Mouse (Mus musculus): ENCODE data around the gene Myo5a. TPM values are rescaled to one million over a fixed set of nuclear protein-coding genes. Genes with fewer than 3 reads are reported as not detected.

Myo5a gene
- polyA plus RNA-seq, 1 experiment from 2014 or later, result 1.4 TPM

- Histone ChIP-seq H3K36me3 (no peaks in the 10 kb centered on the region), H3K9me3 (replicated peaks) (no peaks in the 10 kb centered on the region), H3K9ac (no peak overlapping the region), H3K4me3 (replicated peaks) (peak overlapping the region; percentile 70), H3K27me3 (peaks cover 38% of the 10 kb centered on the region), H3K4me2 (peak overlapping the region; percentile 95), H3K4me1 (replicated peaks) (peaks cover 20% of the 10 kb centered on the region), H3K27ac (no peak overlapping the region)
- ATAC-seq (ENCODE audit: low read depth), result no peak
- no peak for DNase-seq
- 52% methylated on average over 3 of the region's 3 CpGs for WGBS (ENCODE audit: insufficient replicate concordance)
Measured at GRCm38 (mm10) chr9:75072361-75072760, 1.5 kb downstream of the Myo5a start.

- DNase-seq (no peak), ATAC-seq (ENCODE audit: low read depth) (no peak)
- peaks cover 13% of the 10 kb centered on the region for H3K27me3 ChIP-seq
- H3K4me3 ChIP-seq (replicated peaks), result no peak overlapping the region
- H3K4me1 ChIP-seq (replicated peaks), result 0 out of 2 replicates have a peak, but pooled peaks cover under 1% of the 10 kb centered on the region
- H3K4me2 ChIP-seq, result no peak overlapping the region
- H3K9me3 ChIP-seq (replicated peaks), result no peaks in the 10 kb centered on the region
- no peak overlapping the region for H3K9ac ChIP-seq
- no peaks in the 10 kb centered on the region for H3K36me3 ChIP-seq
- no peak overlapping the region for H3K27ac ChIP-seq
Measured at GRCm38 (mm10) chr9:75077191-75077590, 6.4 kb downstream of the Myo5a start.

GRCm38 (mm10) chr9:75085242-75085824 is 14.5 kb downstream of the Myo5a start:
- ATAC-seq (ENCODE audit: low read depth), result no peak
- Histone ChIP-seq H3K9ac (no peak overlapping the region), H3K4me3 (replicated peaks) (no peak overlapping the region), H3K4me2 (no peak overlapping the region), H3K36me3 (no peaks in the 10 kb centered on the region), H3K4me1 (replicated peaks) (no peaks in the 10 kb centered on the region), H3K9me3 (replicated peaks) (no peaks in the 10 kb centered on the region), H3K27ac (no peak overlapping the region), H3K27me3 (no peaks in the 10 kb centered on the region)
- no peak for DNase-seq
- 64% methylated on average over 5 of the region's 5 CpGs for WGBS (ENCODE audit: insufficient replicate concordance)

GRCm38 (mm10) chr9:75087823-75088222 is 17.0 kb downstream of the Myo5a start:
- Histone ChIP-seq H3K9ac (no peak overlapping the region), H3K4me1 (replicated peaks) (no peaks in the 10 kb centered on the region), H3K27ac (no peak overlapping the region), H3K4me3 (replicated peaks) (no peak overlapping the region), H3K9me3 (replicated peaks) (no peaks in the 10 kb centered on the region), H3K36me3 (no peaks in the 10 kb centered on the region), H3K4me2 (no peak overlapping the region), H3K27me3 (no peaks in the 10 kb centered on the region)
- ATAC-seq (ENCODE audit: low read depth), result no peak
- DNase-seq, result no peak
- WGBS (ENCODE audit: insufficient replicate concordance), result 72% methylated on average over 2 of the region's 2 CpGs

GRCm38 (mm10) chr9:75089285-75089684 is 18.5 kb downstream of the Myo5a start:
- Histone ChIP-seq H3K27me3 (no peaks in the 10 kb centered on the region), H3K4me3 (replicated peaks) (no peak overlapping the region), H3K4me1 (replicated peaks) (no peaks in the 10 kb centered on the region), H3K27ac (no peak overlapping the region), H3K9me3 (replicated peaks) (no peaks in the 10 kb centered on the region), H3K9ac (no peak overlapping the region), H3K4me2 (no peak overlapping the region), H3K36me3 (no peaks in the 10 kb centered on the region)
- DNase-seq (no peak), ATAC-seq (ENCODE audit: low read depth) (no peak)
- 46% methylated on average over 3 of the region's 3 CpGs for WGBS (ENCODE audit: insufficient replicate concordance)

- H3K27me3 ChIP-seq, result no peaks in the 10 kb centered on the region
- 45% methylated on average over 1 of the region's 1 CpGs for WGBS (ENCODE audit: insufficient replicate concordance)
- H3K27ac ChIP-seq, result no peak overlapping the region
- H3K4me3 ChIP-seq (replicated peaks), result no peak overlapping the region
- H3K9me3 ChIP-seq (replicated peaks), result no peaks in the 10 kb centered on the region
- no peak overlapping the region for H3K4me2 ChIP-seq
- DNase-seq, result no peak
- ATAC-seq (ENCODE audit: low read depth), result no peak
- H3K36me3 ChIP-seq, result no peaks in the 10 kb centered on the region
- H3K4me1 ChIP-seq (replicated peaks), result no peaks in the 10 kb centered on the region
- H3K9ac ChIP-seq, result no peak overlapping the region
Measured at GRCm38 (mm10) chr9:75092134-75092533, 21.3 kb downstream of the Myo5a start.

GRCm38 (mm10) chr9:75094762-75095161 is 23.9 kb downstream of the Myo5a start:
- 28% methylated on average over 3 of the region's 3 CpGs for WGBS (ENCODE audit: insufficient replicate concordance)
- DNase-seq, result no peak
- no peaks in the 10 kb centered on the region for H3K36me3 ChIP-seq

GRCm38 (mm10) chr9:75098937-75099336 is 28.1 kb downstream of the Myo5a start:
- WGBS (ENCODE audit: insufficient replicate concordance), result 80% methylated on average over 9 of the region's 9 CpGs
- no peaks in the 10 kb centered on the region for H3K36me3 ChIP-seq
- ATAC-seq (ENCODE audit: low read depth), result no peak

More at GRCm38 (mm10) chr9:75094762-75095161, 23.9 kb downstream of the Myo5a start:
- Histone ChIP-seq H3K9me3 (replicated peaks) (no peaks in the 10 kb centered on the region), H3K27ac (no peak overlapping the region), H3K27me3 (no peaks in the 10 kb centered on the region), H3K9ac (no peak overlapping the region), H3K4me3 (replicated peaks) (no peak overlapping the region), H3K4me1 (replicated peaks) (no peaks in the 10 kb centered on the region), H3K4me2 (no peak overlapping the region)
- no peak for ATAC-seq (ENCODE audit: low read depth)

GRCm38 (mm10) chr9:75100157-75100781 is 29.5 kb downstream of the Myo5a start:
- H3K4me3 ChIP-seq (replicated peaks), result no peak overlapping the region
- H3K4me2 ChIP-seq, result no peak overlapping the region
- DNase-seq, result no peak
- no peak for ATAC-seq (ENCODE audit: low read depth)
- 84% methylated on average over 8 of the region's 8 CpGs for WGBS (ENCODE audit: insufficient replicate concordance)
- H3K9me3 ChIP-seq (replicated peaks), result no peaks in the 10 kb centered on the region
- H3K27me3 ChIP-seq, result no peaks in the 10 kb centered on the region
- H3K36me3 ChIP-seq, result no peaks in the 10 kb centered on the region
- H3K27ac ChIP-seq, result no peak overlapping the region
- no peak overlapping the region for H3K9ac ChIP-seq
- no peaks in the 10 kb centered on the region for H3K4me1 ChIP-seq (replicated peaks)

More at GRCm38 (mm10) chr9:75098937-75099336, 28.1 kb downstream of the Myo5a start:
- H3K9me3 ChIP-seq (replicated peaks), result no peaks in the 10 kb centered on the region
- H3K27ac ChIP-seq, result no peak overlapping the region
- no peak overlapping the region for H3K4me2 ChIP-seq
- H3K4me3 ChIP-seq (replicated peaks), result no peak overlapping the region
- no peaks in the 10 kb centered on the region for H3K4me1 ChIP-seq (replicated peaks)
- no peak for DNase-seq
- no peak overlapping the region for H3K9ac ChIP-seq
- H3K27me3 ChIP-seq, result no peaks in the 10 kb centered on the region

- Histone ChIP-seq H3K36me3 (no peaks in the 10 kb centered on the region), H3K9me3 (replicated peaks) (no peaks in the 10 kb centered on the region), H3K4me1 (replicated peaks) (no peaks in the 10 kb centered on the region), H3K4me2 (no peak overlapping the region), H3K9ac (no peak overlapping the region), H3K4me3 (replicated peaks) (no peak overlapping the region), H3K27me3 (no peaks in the 10 kb centered on the region), H3K27ac (no peak overlapping the region)
- DNase-seq, result no peak
- no peak for ATAC-seq (ENCODE audit: low read depth)
Measured at GRCm38 (mm10) chr9:75102131-75102530, 31.3 kb downstream of the Myo5a start.

- Histone ChIP-seq H3K9me3 (replicated peaks) (no peaks in the 10 kb centered on the region), H3K27me3 (no peaks in the 10 kb centered on the region), H3K27ac (no peak overlapping the region), H3K4me2 (no peak overlapping the region), H3K36me3 (no peaks in the 10 kb centered on the region), H3K9ac (no peak overlapping the region), H3K4me1 (replicated peaks) (no peaks in the 10 kb centered on the region), H3K4me3 (replicated peaks) (no peak overlapping the region)
- ATAC-seq (ENCODE audit: low read depth) (no peak), DNase-seq (no peak)
- 62% methylated on average over 2 of the region's 2 CpGs for WGBS (ENCODE audit: insufficient replicate concordance)
Measured at GRCm38 (mm10) chr9:75116571-75117177, 45.9 kb downstream of the Myo5a start.

- DNase-seq (no peak), ATAC-seq (ENCODE audit: low read depth) (no peak)
- 62% methylated on average over 3 of the region's 3 CpGs for WGBS (ENCODE audit: insufficient replicate concordance)
- no peaks in the 10 kb centered on the region for H3K36me3 ChIP-seq
- H3K4me3 ChIP-seq (replicated peaks), result no peak overlapping the region
- H3K4me2 ChIP-seq, result no peak overlapping the region
- no peak overlapping the region for H3K27ac ChIP-seq
- H3K4me1 ChIP-seq (replicated peaks), result no peaks in the 10 kb centered on the region
- no peaks in the 10 kb centered on the region for H3K27me3 ChIP-seq
- no peaks in the 10 kb centered on the region for H3K9me3 ChIP-seq (replicated peaks)
- H3K9ac ChIP-seq, result no peak overlapping the region
Measured at GRCm38 (mm10) chr9:75121126-75121525, 50.3 kb downstream of the Myo5a start.
